ENCODE assay signal across 10 mouse cellular contexts in the genomic region with DNA sequence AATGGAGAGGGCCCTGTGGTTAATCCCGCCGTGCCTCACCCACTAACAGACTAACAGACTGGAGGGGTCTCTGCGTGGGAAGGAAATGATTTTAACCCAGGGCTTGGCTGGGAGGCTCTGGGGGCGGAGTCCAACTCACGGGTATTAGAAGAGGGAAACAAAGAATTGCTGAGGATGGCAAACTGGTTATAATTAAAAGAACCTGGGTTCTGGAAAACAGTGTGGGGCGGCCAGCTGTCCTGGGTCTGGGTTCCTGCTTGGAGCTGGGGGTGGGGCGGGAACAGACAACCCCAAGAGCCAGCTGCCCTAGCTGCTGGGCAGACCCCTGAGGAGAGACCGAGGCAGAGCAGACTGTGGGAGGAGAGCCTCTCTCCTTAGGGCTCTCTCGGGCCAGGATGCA. TPM values are rescaled to one million over a fixed set of nuclear protein-coding genes. Genes with fewer than 3 reads are reported as not detected.
A peak's percentile ranks its signal among the peaks of the same experiment; 100 is the strongest.
DNase-seq lines count a peak whose midpoint lies in the region; ATAC-seq and TF ChIP-seq lines count a peak whose summit lies in the region.
"Had no signal": no experiment of that assay in that cellular context is flagged by ENCODE, and none has a peak within 500 bp of the region (broad histone marks: within the 10 kb centered on the region; RNA-seq: fewer than 3 reads in every experiment).

No protein-coding gene starts in this region.

- 0 out of 2 replicates have a peak overlapping the region, but pooled peaks have one; percentile 16 for H3K4me2 ChIP-seq in stomach, embryonic 14.5 days (replicated peaks; ENCODE audit: low read depth, low read length)
- no peak overlapping the region for H3K4me2 ChIP-seq in stomach, postnatal 0 days (replicated peaks; ENCODE audit: low read depth)
- no peak overlapping the region for H3K4me2 ChIP-seq in hindbrain, embryonic 16.5 days (ENCODE audit: low read length)
- H3K4me2 ChIP-seq: liver, embryonic 13.5 days had no signal

- H3K9ac ChIP-seq in stomach, embryonic 14.5 days (replicated peaks; ENCODE audit: low read depth, low read length), result no peak overlapping the region
- H3K9ac ChIP-seq in stomach, postnatal 0 days (ENCODE audit: low read length), result no peak overlapping the region
- H3K9ac ChIP-seq in hindbrain, embryonic 16.5 days (ENCODE audit: low read depth, low read length), result no peak overlapping the region
- H3K9ac ChIP-seq: liver, embryonic 13.5 days had no signal

- WGBS in stomach, embryonic 14.5 days, result 32% methylated on average over 9 of the region's 9 CpGs
- WGBS in stomach, postnatal 0 days, result 30% methylated on average over 9 of the region's 9 CpGs
- 20% methylated on average over 9 of the region's 9 CpGs for WGBS in hindbrain, embryonic 16.5 days

- no peak for TF ChIP-seq EP300 in stomach, postnatal 0 days (optimal IDR thresholded peaks at IDR 0.05)

- no peaks in the 10 kb centered on the region for H3K9me3 ChIP-seq in stomach, embryonic 14.5 days (ENCODE audit: control insufficient read depth, low read depth, low read length)
- H3K9me3 ChIP-seq in stomach, postnatal 0 days (ENCODE audit: control insufficient read depth, low read length), result no peaks in the 10 kb centered on the region
- no peaks in the 10 kb centered on the region for H3K9me3 ChIP-seq in hindbrain, embryonic 16.5 days (ENCODE audit: control insufficient read depth, low read length)
- H3K9me3 ChIP-seq: liver, embryonic 13.5 days had no signal

- H3K36me3 ChIP-seq in stomach, embryonic 14.5 days (ENCODE audit: control insufficient read depth, insufficient read depth, low read length), result no peaks in the 10 kb centered on the region
- H3K36me3 ChIP-seq in stomach, postnatal 0 days (ENCODE audit: control insufficient read depth, insufficient read depth, low read length), result no peaks in the 10 kb centered on the region
- no peaks in the 10 kb centered on the region for H3K36me3 ChIP-seq in hindbrain, embryonic 16.5 days (ENCODE audit: control insufficient read depth, insufficient read depth, low read length)
- H3K36me3 ChIP-seq: liver, embryonic 13.5 days had no signal

- TF ChIP-seq CTCF in stomach, postnatal 0 days (IDR thresholded peaks at IDR 0.05; ENCODE audit: low read depth), result no peak

- H3K27ac ChIP-seq in stomach, embryonic 14.5 days (ENCODE audit: low read length), result no peak overlapping the region
- no peak overlapping the region for H3K27ac ChIP-seq in stomach, postnatal 0 days (replicated peaks)
- H3K27ac ChIP-seq in hindbrain, embryonic 16.5 days (ENCODE audit: low read depth, low read length), result no peak overlapping the region
- H3K27ac ChIP-seq: liver, embryonic 13.5 days had no signal

- H3K27me3 ChIP-seq in stomach, embryonic 14.5 days (ENCODE audit: control insufficient read depth, insufficient read depth, low read length), result no peaks in the 10 kb centered on the region
- H3K27me3 ChIP-seq in stomach, postnatal 0 days (ENCODE audit: control insufficient read depth, insufficient read depth, low read length), result no peaks in the 10 kb centered on the region
- no peaks in the 10 kb centered on the region for H3K27me3 ChIP-seq in hindbrain, embryonic 16.5 days (replicated peaks; ENCODE audit: control insufficient read depth, insufficient read depth, low read length)
- H3K27me3 ChIP-seq: liver, embryonic 13.5 days had no signal

- H3K4me1 ChIP-seq in stomach, embryonic 14.5 days (ENCODE audit: control insufficient read depth, insufficient read depth, low read length), result 0 out of 2 replicates have a peak, but pooled peaks cover 4% of the 10 kb centered on the region
- no peaks in the 10 kb centered on the region for H3K4me1 ChIP-seq in stomach, postnatal 0 days (replicated peaks; ENCODE audit: control insufficient read depth, insufficient read depth)
- H3K4me1 ChIP-seq in hindbrain, embryonic 16.5 days (ENCODE audit: control insufficient read depth, insufficient read depth, low read depth, low read length), result peaks cover 3% of the 10 kb centered on the region; the same call in 1 of the 2 replicates
- H3K4me1 ChIP-seq: liver, embryonic 13.5 days had no signal

- no peak overlapping the region for H3K4me3 ChIP-seq in stomach, embryonic 14.5 days (ENCODE audit: low read depth, low read length)
- H3K4me3 ChIP-seq in stomach, postnatal 0 days (ENCODE audit: low read depth, low read length), result no peak overlapping the region
- H3K4me3 ChIP-seq in hindbrain, embryonic 16.5 days (ENCODE audit: low read length), result no peak overlapping the region
- H3K4me3 ChIP-seq: liver, embryonic 13.5 days had no signal

- ATAC-seq in stomach, embryonic 14.5 days (ENCODE audit: insufficient number of reproducible peaks, insufficient read depth, low FRiP score, low read depth), result peak; percentile 47; the same call in 1 of the 2 replicates
- ATAC-seq in stomach, postnatal 0 days (ENCODE audit: low FRiP score, low TSS enrichment), result no peak
- ATAC-seq in erythroid progenitor cell, adult 5-6 weeks (replicated peaks; ENCODE audit: low FRiP score, poor library complexity, severe bottlenecking), result 0 out of 2 replicates have a peak, but pooled peaks have one; percentile 22
- ATAC-seq in hindbrain, embryonic 16.5 days, result peak; percentile 48; the same call in 1 of the 2 replicates
- ATAC-seq in megakaryocyte progenitor cell, adult 5-6 weeks (replicated peaks; ENCODE audit: poor library complexity), result no peak

- no peak for DNase-seq in stomach, postnatal 0 days (ENCODE audit: low spot score)
- peak; percentile 19 to 38 for DNase-seq in thymus, postnatal 36 days
- no peak for DNase-seq in layer of hippocampus, adult 9-10 months (ENCODE audit: low spot score)
- DNase-seq: adrenal gland, postnatal 36 days; liver, embryonic 13.5 days; right cerebral cortex, postnatal 25 days had no signal

RNA-seq across cellular contexts. Expression of a gene that starts 32.2 kb away (rescaled TPM):
- polyA plus RNA-seq in stomach, embryonic 14.5 days (2014; fragmentation: Nextera tagmentation; extraction: Ambion mirVana), result 45.9 and 56.9 TPM in 2 replicates
- 48.7 and 51.3 TPM in 2 replicates for polyA plus RNA-seq in stomach, postnatal 0 days (2015; fragmentation: Nextera tagmentation; extraction: Ambion mirVana)
- total RNA-seq in erythroid progenitor cell, adult 5-6 weeks (2015; ENCODE audit: low replicate concordance), result not detected in 2 replicates
- total RNA-seq in erythroid progenitor cell, adult 5-6 weeks (2017; ENCODE audit: low replicate concordance), result 0.90 and 5.5 TPM in 2 replicates
- polyA plus RNA-seq in hindbrain, embryonic 16.5 days (2015; fragmentation: Nextera tagmentation; extraction: Ambion mirVana), result 15.8 and 18.2 TPM in 2 replicates
- 3.5 and 5.5 TPM in 2 replicates for total RNA-seq in megakaryocyte progenitor cell, adult 5-6 weeks (2015)
- 5.2 and 5.5 TPM in 2 replicates for total RNA-seq in megakaryocyte progenitor cell, adult 5-6 weeks (2017)

Comparison
In these comparisons a context has a peak if more than half of its experiments do, and no peak if none do; other contexts are left out.
1. ATAC-seq: peak in stomach, embryonic 14.5 days (single experiment), erythroid progenitor cell, adult 5-6 weeks (single experiment) and hindbrain, embryonic 16.5 days (single experiment); none in stomach, postnatal 0 days (single experiment) and megakaryocyte progenitor cell, adult 5-6 weeks (single experiment).
2. DNase-seq: peak in thymus, postnatal 36 days (2 of 2); none in stomach, postnatal 0 days (single experiment) and layer of hippocampus, adult 9-10 months (single experiment).